Mouse (Mus musculus) right cerebral cortex, postnatal 36 days (tissue): Measurements from ENCODE around the gene Olfr1281.
"Not testable (repeated sequence)": the region's sequence is repeated elsewhere in the genome, so short reads cannot be mapped to it uniquely, and the experiment has no call there.

Source experiments
- DNase-seq, 2 experiments: peaks; one replicate each; pipeline ENCODE4 v3.0.0; 2022; ENCODE audit warnings: low spot score in 2 of 2, mixed read lengths in 1 of 2

Gene Olfr1281

DNA sequence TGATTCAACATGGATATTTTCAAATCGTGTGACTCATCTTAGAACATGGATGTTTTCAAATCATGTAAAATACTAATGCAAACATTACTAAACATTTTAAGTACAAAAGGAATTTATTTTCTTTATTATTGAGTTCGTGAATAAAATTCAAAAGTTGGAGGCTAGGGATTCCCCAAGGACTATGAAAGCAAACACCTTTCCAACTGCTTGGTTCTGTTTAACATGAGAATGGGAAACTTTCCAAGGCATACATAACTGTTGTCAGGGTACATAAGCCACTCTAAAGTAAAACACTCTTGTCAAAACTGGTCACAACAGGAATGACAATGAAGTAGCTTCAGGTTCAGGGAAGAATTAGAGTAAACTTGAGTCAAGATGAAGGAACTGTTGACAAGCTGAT, at the start of gene Olfr1281:
Olfr1281 (plus strand) TSS at position 301 of the 400 bp plus-strand sequence.
- DNase-seq: no peak

- DNase-seq: no peak
Measured at GRCm38 (mm10) chr2:111289836-111290235, 36.5 kb upstream of the Olfr1281 start, which contains the start of gene Olfr1278. TSS of gene Olfr1278 (plus strand) at chr2:111290136.

GRCm38 (mm10) chr2:111298541-111298940, 27.8 kb upstream of the Olfr1281 start:
- DNase-seq: no peak

DNA sequence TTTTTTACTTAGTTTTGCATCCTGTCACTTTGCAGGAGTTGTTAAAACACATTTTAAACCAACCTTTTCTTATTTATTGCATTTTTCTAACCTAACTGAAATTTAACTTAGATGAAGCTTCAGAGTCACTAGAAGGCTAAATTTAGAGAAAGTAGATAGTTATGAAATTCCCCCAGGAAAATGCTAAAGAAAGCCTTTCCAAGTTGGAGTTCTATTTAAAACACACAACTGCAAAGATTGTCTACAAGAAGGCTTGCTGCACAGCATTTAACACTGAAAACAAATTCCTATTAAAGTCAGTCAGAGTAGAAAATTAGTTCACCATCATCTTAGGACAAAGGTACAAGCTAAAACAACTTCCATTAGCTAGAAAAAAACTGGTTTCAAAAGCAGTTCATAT, 25.9 kb upstream of the Olfr1281 start, which contains the start of gene Olfr1279:
Olfr1279 (plus strand) TSS at position 262 of the 400 bp plus-strand sequence.
- no peak for DNase-seq

GRCm38 (mm10) chr2:111313717-111314116, 12.6 kb upstream of the Olfr1281 start, which contains the start of gene Olfr1280:
TSS of gene Olfr1280 (plus strand) at chr2:111314017.
- DNase-seq: no peak

GRCm38 (mm10) chr2:111333721-111334120, 7.4 kb downstream of the Olfr1281 start:
- not testable (repeated sequence) for DNase-seq

DNA sequence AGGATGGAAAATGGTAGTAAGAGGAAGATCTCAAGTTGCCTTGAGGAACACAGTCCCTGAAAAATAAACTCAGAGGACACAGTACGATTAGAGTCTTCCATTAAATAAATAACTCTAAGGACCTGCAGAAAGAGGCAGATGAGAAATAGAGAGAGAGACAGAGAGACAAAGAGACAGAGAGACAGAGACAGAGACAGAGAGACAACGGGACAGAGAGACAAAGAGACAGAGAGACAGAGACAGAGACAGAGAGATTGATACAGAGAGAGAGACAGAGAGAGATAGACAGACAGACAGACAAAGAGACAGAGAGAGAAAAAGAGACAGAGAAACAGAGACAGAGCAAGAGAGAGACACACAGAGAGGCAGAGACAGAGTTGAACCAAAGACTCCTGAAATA, 9.7 kb downstream of the Olfr1281 start, which contains the start of gene Olfr1282:
Olfr1282 (minus strand) TSS at position 101 of the 400 bp plus-strand sequence.
- DNase-seq: no peak

DNA sequence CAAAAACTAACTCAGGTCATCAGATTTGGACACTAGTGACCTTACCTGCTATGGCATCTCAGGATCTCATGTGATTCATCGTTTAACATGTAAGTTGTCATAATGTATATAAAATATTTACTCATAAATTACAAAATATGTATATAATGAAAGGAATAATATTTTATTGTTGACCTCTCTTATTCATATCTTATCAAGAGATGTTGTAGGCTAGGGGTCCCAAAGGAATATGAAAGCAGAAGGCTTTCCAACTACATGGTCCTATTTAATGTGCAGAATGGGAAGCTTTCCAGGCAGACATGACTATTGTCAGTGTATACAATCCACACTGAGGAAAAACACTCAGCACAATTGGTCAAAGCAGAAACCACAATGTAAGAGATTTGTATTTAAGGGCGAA, 40.2 kb downstream of the Olfr1281 start, which contains the start of gene Olfr1283:
Olfr1283 (plus strand) TSS at position 301 of the 400 bp plus-strand sequence.
- no peak for DNase-seq

- no peak for DNase-seq
Measured at GRCm38 (mm10) chr2:111375222-111375621, 48.9 kb downstream of the Olfr1281 start, which contains the start of gene Olfr1284. TSS of gene Olfr1284 (plus strand) at chr2:111375522.
